Mouse (Mus musculus): ENCODE results near the gene Aspscr1.

Aspscr1 gene

DNA sequence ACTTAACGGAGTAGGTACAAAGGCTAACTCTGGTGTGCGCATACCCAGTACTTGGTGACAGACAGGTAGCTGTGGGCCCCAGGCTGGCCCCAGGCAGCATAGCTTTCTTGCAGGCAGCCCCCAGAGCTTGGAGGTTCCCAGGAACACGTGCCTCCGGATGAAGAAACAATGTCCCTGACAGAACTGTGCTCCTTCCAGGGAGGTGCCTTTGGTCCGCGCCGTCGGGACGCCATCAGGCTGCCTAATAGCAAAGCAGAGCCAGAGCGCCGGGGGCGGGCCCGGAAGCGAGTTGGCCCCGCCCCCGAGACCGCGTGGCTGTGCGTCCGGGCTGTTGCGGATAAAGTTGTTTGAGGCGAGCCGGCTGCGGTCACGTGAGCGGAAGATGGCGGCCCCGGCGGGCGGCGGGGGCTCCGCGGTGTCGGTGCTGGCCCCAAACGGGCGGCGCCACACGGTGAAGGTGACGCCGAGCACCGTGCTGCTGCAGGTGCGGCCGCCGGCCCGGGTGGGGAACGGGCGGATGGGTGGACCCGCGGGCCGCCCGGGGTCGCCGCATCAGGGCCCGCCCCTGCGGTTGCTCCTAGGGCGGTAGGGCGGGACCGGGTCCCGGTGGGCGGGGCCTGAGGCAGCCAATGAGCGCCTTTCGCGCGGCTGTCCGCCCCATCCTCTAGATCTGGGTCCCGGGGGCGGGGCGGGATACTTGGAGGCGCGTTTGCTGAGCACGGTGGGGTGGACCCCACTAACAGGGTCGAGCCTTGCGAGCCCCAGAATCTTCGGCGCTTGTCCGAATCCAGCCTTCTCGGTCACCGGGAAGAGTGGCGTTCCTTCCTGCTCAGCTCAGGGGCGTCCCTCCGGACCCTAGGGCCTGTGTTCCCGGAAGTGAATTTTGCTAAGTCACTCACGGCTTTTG, at the start of gene Aspscr1:
Aspscr1 (plus strand) TSS at position 287 of the 907 bp plus-strand sequence.
- peak; percentile 96 for DNase-seq (ENCODE audit: low spot score in 2 of 2)

- no peak for DNase-seq (ENCODE audit: low spot score in 2 of 2)
Measured at GRCm38 (mm10) chr11:120623961-120624679, 48.7 kb upstream of the Aspscr1 start.

DNA sequence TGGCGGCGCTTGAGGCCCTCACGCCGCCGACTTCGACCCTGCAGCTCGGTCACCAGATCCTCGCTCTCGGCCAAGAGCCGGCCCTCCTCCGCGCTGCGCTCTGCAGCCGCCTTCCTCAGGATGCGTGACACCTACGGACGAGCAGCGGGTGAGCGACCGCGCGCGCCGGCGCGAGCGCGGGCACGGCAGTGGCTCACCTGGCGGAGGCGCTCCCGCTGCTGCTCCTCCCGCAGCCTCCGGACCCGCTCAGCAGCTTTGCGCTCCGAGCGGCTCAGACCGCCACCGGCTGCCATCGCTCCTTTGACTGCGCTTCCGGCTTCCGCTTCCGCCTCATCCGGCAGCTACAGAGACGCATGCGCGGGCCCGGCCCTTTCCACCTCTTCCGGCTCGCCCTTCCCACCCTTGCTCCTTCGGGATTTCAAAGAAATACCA, 48.1 kb upstream of the Aspscr1 start:
- DNase-seq (ENCODE audit: low spot score in 2 of 2): peak; percentile 84

GRCm38 (mm10) chr11:120625152-120625775, 47.5 kb upstream of the Aspscr1 start, which contains the start of gene Sirt7:
TSS of gene Sirt7 (minus strand) at chr11:120625240.
- DNase-seq (ENCODE audit: low spot score in 2 of 2): no peak

- no peak for DNase-seq (ENCODE audit: low spot score in 2 of 2)
Measured at GRCm38 (mm10) chr11:120626785-120627467, 45.8 kb upstream of the Aspscr1 start.

GRCm38 (mm10) chr11:120627468-120628300, 45.1 kb upstream of the Aspscr1 start:
- no peak for DNase-seq (ENCODE audit: low spot score in 2 of 2)

DNA sequence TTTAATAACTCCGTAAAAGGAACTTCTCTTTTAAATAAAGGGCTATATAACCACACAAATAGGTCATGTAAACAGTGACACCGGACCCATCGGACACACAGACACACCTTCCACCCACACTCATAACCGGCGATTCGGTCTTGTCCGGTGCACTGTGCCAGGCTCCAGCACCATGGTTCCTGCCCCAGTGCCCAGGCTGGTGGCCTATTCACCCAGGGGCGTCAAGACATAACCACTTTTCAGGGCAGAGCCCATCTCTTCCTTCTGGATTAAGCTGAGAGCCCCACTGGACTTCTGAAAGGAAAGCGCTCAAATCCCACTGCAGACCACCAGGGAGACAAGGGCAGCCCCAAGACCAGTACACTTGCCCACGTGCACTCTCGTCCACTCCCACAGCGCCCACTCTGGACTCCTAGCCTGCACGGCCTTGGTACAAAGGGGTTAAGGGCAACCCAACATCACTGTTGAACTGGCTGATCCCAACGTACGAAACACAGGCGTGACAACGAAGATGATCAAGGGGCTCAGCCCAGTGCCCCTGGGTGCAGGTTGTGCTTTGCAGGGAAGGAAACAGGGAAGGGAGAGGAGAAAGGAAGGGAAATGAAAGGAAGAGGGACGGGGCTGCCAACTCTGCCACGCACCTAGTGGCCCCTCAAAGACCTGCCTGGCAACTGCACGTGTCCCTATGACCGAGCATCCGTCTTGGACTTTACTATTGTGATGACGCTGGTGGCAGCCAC, 44.0 kb upstream of the Aspscr1 start:
- no peak for DNase-seq (ENCODE audit: low spot score in 2 of 2)

GRCm38 (mm10) chr11:120629341-120629730, 43.4 kb upstream of the Aspscr1 start:
- no peak for DNase-seq (ENCODE audit: low spot score in 2 of 2)

- peak; percentile 63 for DNase-seq (ENCODE audit: low spot score in 2 of 2)
Measured at GRCm38 (mm10) chr11:120629911-120630310, 42.9 kb upstream of the Aspscr1 start.

- DNase-seq (ENCODE audit: low spot score in 2 of 2): peak; percentile 51 to 57
Measured at GRCm38 (mm10) chr11:120630401-120630871, 42.3 kb upstream of the Aspscr1 start.

DNA sequence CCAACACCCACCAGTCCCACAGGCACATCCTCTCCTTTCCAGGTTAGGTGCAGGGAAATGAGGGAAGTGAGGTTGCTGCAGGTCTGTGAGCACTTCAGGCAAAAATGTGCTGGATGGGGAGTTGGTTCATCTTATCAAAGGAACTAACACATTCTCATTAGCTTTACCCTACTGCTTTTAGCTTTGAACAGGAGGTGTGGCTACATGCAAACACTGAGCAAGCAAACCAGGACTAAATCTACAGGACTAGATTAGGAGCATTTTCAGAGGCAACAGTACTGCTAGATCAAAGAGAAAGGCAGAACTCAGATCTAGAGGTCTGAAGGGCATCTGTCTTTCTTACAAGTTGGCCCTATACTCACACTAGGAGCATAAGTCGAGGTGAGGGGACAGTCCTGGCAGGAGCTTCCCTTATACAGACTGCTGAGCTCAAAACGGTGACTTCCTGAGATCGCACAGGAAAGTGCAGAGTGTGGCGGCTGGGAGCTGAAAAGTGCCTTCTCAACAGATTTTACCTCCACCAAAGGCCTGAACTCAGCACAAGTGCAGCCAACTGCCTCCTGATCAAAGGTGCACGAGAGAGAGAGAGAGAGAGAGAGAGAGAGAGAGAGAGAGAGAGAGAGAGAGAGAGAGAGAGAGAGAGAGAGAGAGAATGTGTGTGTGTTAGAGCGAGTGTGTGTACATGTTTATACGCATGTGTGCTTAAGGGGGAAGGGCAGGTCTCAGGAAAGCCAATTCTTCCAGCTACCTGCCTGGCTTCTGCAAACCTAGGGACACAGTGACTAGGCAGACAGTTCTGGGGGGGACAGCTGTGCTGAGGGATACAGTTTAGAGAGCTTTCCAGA, 41.7 kb upstream of the Aspscr1 start:
- no peak for DNase-seq (ENCODE audit: low spot score in 2 of 2)

- no peak for DNase-seq (ENCODE audit: low spot score in 2 of 2)
Measured at GRCm38 (mm10) chr11:120631726-120632448, 40.9 kb upstream of the Aspscr1 start.

DNA sequence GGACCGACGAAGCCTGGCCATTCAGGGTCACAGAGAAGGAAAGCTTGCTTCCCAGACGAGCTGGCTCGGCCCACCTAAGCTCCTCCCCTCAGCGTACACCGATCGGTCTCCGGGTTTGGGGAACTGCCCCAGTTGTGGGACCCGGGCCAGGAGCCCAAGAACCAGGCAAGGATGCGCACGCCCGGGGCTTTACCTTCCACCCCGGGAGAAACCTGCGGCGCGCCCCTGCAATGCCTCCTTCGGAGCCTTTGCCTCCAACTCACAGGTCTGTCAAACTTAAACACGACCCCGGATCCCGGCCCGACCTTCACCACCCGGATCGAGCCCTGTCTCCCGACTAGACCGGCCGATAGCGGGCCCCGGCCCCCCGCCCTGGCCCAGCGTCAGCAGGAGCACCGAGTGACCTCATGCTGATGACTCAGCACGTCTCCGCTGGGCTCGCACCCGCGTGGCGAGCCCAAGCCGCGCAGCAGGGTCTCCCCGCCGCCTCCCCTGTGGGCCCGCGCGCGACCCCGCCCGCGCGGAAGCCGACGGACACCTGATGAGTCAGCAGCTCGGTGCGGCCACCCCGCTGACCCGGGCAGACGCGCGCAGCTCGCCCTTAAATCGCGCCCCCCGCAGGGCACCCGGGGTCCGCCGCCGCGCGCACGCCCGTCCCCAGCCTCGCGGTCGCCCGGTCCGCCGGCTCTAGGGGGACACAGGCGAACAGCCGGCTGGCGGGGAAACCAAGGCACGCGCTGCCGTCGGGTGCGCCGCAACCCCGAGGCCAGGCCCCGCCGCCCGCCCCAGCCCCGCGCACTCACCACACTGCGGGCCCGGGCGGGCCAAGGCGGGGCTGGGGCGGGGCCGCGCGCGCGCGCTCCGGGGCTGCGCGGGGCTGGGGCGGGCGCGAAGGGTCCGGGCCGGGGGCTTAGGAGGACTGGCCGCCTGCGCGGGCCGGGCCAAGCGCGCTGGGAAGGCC, 39.9 kb upstream of the Aspscr1 start:
- DNase-seq (ENCODE audit: low spot score in 2 of 2): peak; percentile 74 to 75

- DNase-seq (ENCODE audit: low spot score in 2 of 2): peak; percentile 90 to 91
Measured at GRCm38 (mm10) chr11:120633520-120634343, 39.0 kb upstream of the Aspscr1 start, which contains the start of gene Mafg. TSS of gene Mafg (minus strand) at chr11:120633600.

DNA sequence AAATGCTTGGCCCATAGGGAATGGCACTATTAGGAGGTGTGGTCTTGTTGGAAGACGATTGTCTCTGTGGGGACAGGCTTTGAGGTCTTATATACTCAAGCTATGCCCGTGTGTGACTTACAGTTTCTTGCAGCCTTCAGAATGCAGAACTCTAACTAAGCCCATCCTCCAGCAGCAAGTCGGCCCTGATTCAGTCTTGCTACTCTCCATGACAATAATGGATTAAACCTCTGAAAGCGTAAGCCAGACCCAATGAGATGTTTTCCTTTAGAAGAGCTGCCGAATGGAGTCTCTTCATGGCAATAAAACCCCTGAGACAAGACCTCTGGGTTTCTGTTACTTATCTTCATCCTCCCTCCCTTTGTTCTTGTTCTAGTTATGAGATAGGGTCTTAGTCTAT, 38.0 kb upstream of the Aspscr1 start:
- no peak for DNase-seq (ENCODE audit: low spot score in 2 of 2)

DNA sequence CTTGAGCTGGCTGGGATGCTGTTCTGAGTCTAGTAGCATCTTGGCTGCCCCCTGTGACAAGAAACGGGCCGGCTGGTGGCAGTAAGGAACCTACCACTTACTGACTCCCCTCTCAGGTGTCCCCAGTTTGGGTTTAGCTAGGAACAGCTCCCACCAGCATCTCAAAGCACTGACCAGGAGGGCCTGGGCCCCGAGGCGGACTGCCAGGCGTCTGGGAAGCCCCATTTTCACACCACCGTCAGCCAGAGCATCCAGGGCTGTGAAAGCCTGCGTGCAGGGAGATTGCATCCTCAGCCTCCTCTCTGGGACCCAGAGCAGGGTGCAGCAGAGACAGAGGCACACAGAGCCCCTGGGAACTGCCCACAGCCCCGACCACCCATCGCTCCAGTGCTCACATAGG, 31.5 kb upstream of the Aspscr1 start:
- DNase-seq (ENCODE audit: low spot score in 2 of 2): no peak

Measured in heart, adult 9 months (tissue).